Mouse (Mus musculus): ENCODE data around the gene Ccr9.
"Not testable (repeated sequence)": the region's sequence is repeated elsewhere in the genome, so short reads cannot be mapped to it uniquely, and the experiment has no call there.

The Ccr9 gene

GRCm38 (mm10) chr9:123716301-123716700 lies 38.1 kb downstream of the Ccr9 start:
- DNase-seq (ENCODE audit: low spot score in 2 of 2) = no peak

GRCm38 (mm10) chr9:123717186-123718008 lies 39.2 kb downstream of the Ccr9 start, which contains the start of gene Lztfl1:
TSS of gene Lztfl1 (minus strand) at chr9:123717697.
- peak; percentile 98 to 99 for DNase-seq (ENCODE audit: low spot score in 2 of 2)

- no peak for DNase-seq (ENCODE audit: low spot score in 2 of 2)
Observed at GRCm38 (mm10) chr9:123722737-123723493, 44.7 kb downstream of the Ccr9 start.

- no peak for DNase-seq (ENCODE audit: low spot score in 2 of 2)
Observed at GRCm38 (mm10) chr9:123731271-123731670, 53.0 kb downstream of the Ccr9 start.

GRCm38 (mm10) chr9:123734133-123734532 lies 55.9 kb downstream of the Ccr9 start:
- DNase-seq (ENCODE audit: low spot score in 2 of 2) = no peak

GRCm38 (mm10) chr9:123740799-123741198 lies 62.6 kb downstream of the Ccr9 start:
- no peak for DNase-seq (ENCODE audit: low spot score in 2 of 2)

GRCm38 (mm10) chr9:123749687-123750086 lies 71.4 kb downstream of the Ccr9 start:
- not testable (repeated sequence) for DNase-seq (ENCODE audit: low spot score in 2 of 2)

GRCm38 (mm10) chr9:123754333-123754732 lies 76.1 kb downstream of the Ccr9 start:
- no peak for DNase-seq (ENCODE audit: low spot score in 2 of 2)

GRCm38 (mm10) chr9:123756752-123757151 lies 78.5 kb downstream of the Ccr9 start:
- no peak for DNase-seq (ENCODE audit: low spot score in 2 of 2)

GRCm38 (mm10) chr9:123757326-123757725 lies 79.1 kb downstream of the Ccr9 start:
- DNase-seq (ENCODE audit: low spot score in 2 of 2) = no peak

- DNase-seq (ENCODE audit: low spot score in 2 of 2) = no peak
Observed at GRCm38 (mm10) chr9:123758156-123758555, 79.9 kb downstream of the Ccr9 start.

GRCm38 (mm10) chr9:123758645-123759044 lies 80.4 kb downstream of the Ccr9 start:
- no peak for DNase-seq (ENCODE audit: low spot score in 2 of 2)

GRCm38 (mm10) chr9:123760806-123761205 lies 82.6 kb downstream of the Ccr9 start:
- DNase-seq (ENCODE audit: low spot score in 2 of 2) = no peak

GRCm38 (mm10) chr9:123762886-123763285 lies 84.6 kb downstream of the Ccr9 start:
- DNase-seq (ENCODE audit: low spot score in 2 of 2) = no peak

GRCm38 (mm10) chr9:123763771-123764170 lies 85.5 kb downstream of the Ccr9 start:
- DNase-seq (ENCODE audit: low spot score in 2 of 2) = no peak

- DNase-seq (ENCODE audit: low spot score in 2 of 2) = no peak
Observed at GRCm38 (mm10) chr9:123766996-123767395, 88.8 kb downstream of the Ccr9 start.

- DNase-seq (ENCODE audit: low spot score in 2 of 2) = no peak
Observed at GRCm38 (mm10) chr9:123768443-123768842, 90.2 kb downstream of the Ccr9 start.

- no peak for DNase-seq (ENCODE audit: low spot score in 2 of 2)
Observed at GRCm38 (mm10) chr9:123769532-123769931, 91.3 kb downstream of the Ccr9 start.

- not testable (repeated sequence) for DNase-seq (ENCODE audit: low spot score in 2 of 2)
Observed at GRCm38 (mm10) chr9:123773299-123773698, 95.1 kb downstream of the Ccr9 start.

GRCm38 (mm10) chr9:123788855-123789529 lies 110.8 kb downstream of the Ccr9 start:
- DNase-seq (ENCODE audit: low spot score in 2 of 2) = peak; percentile 4 to 16

- peak; percentile 60 to 62 for DNase-seq (ENCODE audit: low spot score in 2 of 2)
Observed at GRCm38 (mm10) chr9:123796174-123796573, 117.9 kb downstream of the Ccr9 start.

- no peak for DNase-seq (ENCODE audit: low spot score in 2 of 2)
Observed at GRCm38 (mm10) chr9:123801527-123801926, 123.3 kb downstream of the Ccr9 start.
